Mouse (Mus musculus) heart, adult 2 months (tissue): ENCODE results near the gene Dthd1. TPM values are rescaled to one million over a fixed set of nuclear protein-coding genes. Genes with fewer than 3 reads are reported as not detected.

Experiments
- DNase-seq, 2 experiments: peaks; one replicate each; pipeline ENCODE4 v3.0.0; 2021
- H3K27ac ChIP-seq: fragments of 200-600 bp; 2 replicates; pipeline ENCODE4 v1.8.1; 2022
- H3K27me3 ChIP-seq: fragments of 200-500 bp; 2 replicates; pipeline ENCODE4 v1.6.1; 2012; ENCODE audit warnings: mild to moderate bottlenecking, low read length, inconsistent platforms, mixed read lengths; ENCODE audit not compliant: control insufficient read depth, insufficient read depth
- H3K36me3 ChIP-seq: fragments of 200-500 bp; 2 replicates; pipeline ENCODE4 v1.6.1; 2012; ENCODE audit warnings: low read length, inconsistent platforms; ENCODE audit not compliant: control insufficient read depth, insufficient read depth
- H3K4me1 ChIP-seq: fragments of 200-500 bp; 2 replicates; pipeline ENCODE4 v1.6.1; 2011; ENCODE audit warnings: low read length; ENCODE audit not compliant: control insufficient read depth, insufficient read depth
- H3K4me3 ChIP-seq: fragments of 200-600 bp; 2 replicates; pipeline ENCODE4 v1.8.1; 2022
- H3K79me2 ChIP-seq: fragments of 200-500 bp; replicated peaks from 2 replicates; pipeline ENCODE4 v1.6.1; 2012; ENCODE audit warnings: mild to moderate bottlenecking, inconsistent platforms, low read length, moderate library complexity, mixed read lengths; ENCODE audit not compliant: control insufficient read depth, insufficient read depth
- H3K9ac ChIP-seq: fragments of 200-500 bp; 2 replicates; pipeline ENCODE4 v1.6.1; 2012; ENCODE audit warnings: low read depth, mild to moderate bottlenecking, control low read depth, inconsistent platforms, low read length, mixed read lengths
- CTCF ChIP-seq: fragments of 200-600 bp; IDR thresholded peaks from 2 replicates; pipeline ENCODE4 v1.8.1; 2022; ENCODE audit warnings: antibody characterized with exemption, mild to moderate bottlenecking, moderate library complexity
- EP300 ChIP-seq: fragments of 200-500 bp; IDR thresholded peaks from 2 replicates; pipeline ENCODE4 v1.6.1; 2011; ENCODE audit warnings: low read depth, low read length, control low read depth; ENCODE audit not compliant: insufficient read depth
- POLR2A ChIP-seq: fragments of 200-500 bp; IDR thresholded peaks from 2 replicates; pipeline ENCODE4 v1.6.1; 2011; ENCODE audit warnings: mild to moderate bottlenecking, low read depth, low read length, control low read depth; ENCODE audit not compliant: insufficient read depth
- WGBS: fragments of 180-500 bp; shearing (Covaris S2); methylation state at CpG from one replicate; pipeline ENCODE4 v1.1.7; 2018; 5-methylcytosine and 5-hydroxymethylcytosine counted together
- intact Hi-C: fragments of 180-260 bp; cut with DNase I; formaldehyde crosslinking; loops from one replicate; pipeline ENCODE4 v1.15.1; 2025
- polyA plus RNA-seq: library from polyadenylated mRNA; depleted of rRNA; stranded (reverse); fragments of >200 nt; gene quantifications from 2 replicates; pipeline ENCODE4 v1.2.3, GENCODE M21; 2012; rRNA removed
- total RNA-seq, 2 experiments: library from RNA; stranded (reverse); gene quantifications; 2 replicates each; pipeline ENCODE4 v1.2.3; 2021

Dthd1 gene
- total and polyA plus RNA-seq, 3 experiments = not detected

DNA sequence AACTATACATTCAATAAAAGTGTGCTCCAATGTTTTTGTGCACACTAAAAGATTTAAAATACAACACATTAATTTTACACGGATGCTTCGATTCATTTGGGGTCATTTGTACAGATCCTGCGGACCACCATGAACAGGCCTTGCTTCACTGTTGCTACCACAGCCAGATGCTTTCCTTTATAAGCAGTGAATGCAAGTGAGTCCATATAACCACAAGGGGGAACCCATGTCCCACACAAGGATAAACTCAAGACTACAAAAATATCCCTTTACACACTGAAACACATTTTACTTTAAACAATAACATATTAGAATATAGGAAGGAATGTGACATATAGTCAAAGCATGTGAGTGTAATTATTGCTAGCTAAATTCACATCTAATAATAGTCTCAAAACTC is 81.7 kb downstream of the Dthd1 start:
- peak; percentile 61 for TF ChIP-seq CTCF
- TF ChIP-seq POLR2A = no peak
- no peaks in the 10 kb centered on the region for H3K27me3 ChIP-seq
- no peak overlapping the region for H3K9ac ChIP-seq
- intact Hi-C loops = loop anchor here (5.0 kb wide), 1 partner anchor 872 kb away; no protein-coding TSS in a partner anchor
- H3K4me1 ChIP-seq = no peaks in the 10 kb centered on the region
- H3K79me2 ChIP-seq = no peaks in the 10 kb centered on the region
- no peaks in the 10 kb centered on the region for H3K36me3 ChIP-seq
- H3K27ac ChIP-seq = no peak overlapping the region
- DNase-seq = no peak
- WGBS = 49% methylated on average over 3 of the region's 3 CpGs
- no peak overlapping the region for H3K4me3 ChIP-seq

DNA sequence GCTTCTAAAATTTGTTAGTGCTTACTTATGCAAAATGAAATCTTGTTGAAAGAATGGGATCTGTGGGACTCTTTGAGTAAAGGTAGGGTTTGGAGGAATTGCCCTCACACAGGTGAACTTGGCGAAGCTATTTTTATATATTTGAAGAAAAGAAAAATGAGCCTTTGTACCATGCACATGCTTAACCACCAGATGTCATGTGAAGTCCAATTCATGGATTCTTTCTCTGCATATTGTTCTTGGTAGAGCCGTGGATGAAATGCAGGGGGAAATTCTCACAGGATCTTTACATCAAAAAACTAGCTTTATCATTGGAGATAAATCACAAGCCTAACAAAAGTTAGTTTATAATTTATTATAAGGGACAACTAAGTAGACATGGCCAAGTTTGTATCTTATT is 93.3 kb downstream of the Dthd1 start:
- H3K4me1 ChIP-seq = no peaks in the 10 kb centered on the region
- 71% methylated on average over 2 of the region's 2 CpGs for WGBS
- TF ChIP-seq POLR2A (no peak), EP300 (no peak), CTCF (no peak)
- H3K79me2 ChIP-seq = no peaks in the 10 kb centered on the region
- no peaks in the 10 kb centered on the region for H3K36me3 ChIP-seq
- intact Hi-C loops = no loop called here
- no peak overlapping the region for H3K9ac ChIP-seq
- H3K27me3 ChIP-seq = no peaks in the 10 kb centered on the region
- no peak for DNase-seq
- no peak overlapping the region for H3K27ac ChIP-seq
- H3K4me3 ChIP-seq = no peak overlapping the region

DNA sequence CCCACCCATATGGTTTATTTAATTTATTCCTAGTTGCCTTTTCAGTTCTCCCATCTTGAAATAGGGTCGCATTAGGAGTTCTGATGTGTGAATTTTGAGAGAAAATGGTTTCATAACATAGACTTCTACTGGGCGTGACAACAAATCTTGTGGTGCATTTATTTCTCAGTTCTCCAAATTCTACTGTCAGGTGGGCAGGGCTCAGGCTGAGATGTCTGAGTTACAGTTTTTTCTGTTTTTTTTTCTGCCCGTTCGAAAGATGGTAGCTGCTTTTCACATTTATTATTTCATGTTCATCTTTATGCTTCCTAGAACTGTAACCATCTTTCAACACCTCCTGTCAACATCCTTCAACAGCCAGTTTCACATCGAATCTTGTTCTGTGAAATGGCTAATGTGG is 95.5 kb downstream of the Dthd1 start:
- H3K27ac ChIP-seq = no peak overlapping the region
- DNase-seq = no peak
- H3K79me2 ChIP-seq = no peaks in the 10 kb centered on the region
- WGBS = 60% methylated on average over 5 of the region's 5 CpGs
- H3K4me1 ChIP-seq = no peaks in the 10 kb centered on the region
- H3K4me3 ChIP-seq = no peak overlapping the region
- intact Hi-C loops = no loop called here
- TF ChIP-seq POLR2A (no peak), CTCF (no peak), EP300 (no peak)
- no peaks in the 10 kb centered on the region for H3K36me3 ChIP-seq
- H3K27me3 ChIP-seq = no peaks in the 10 kb centered on the region
- H3K9ac ChIP-seq = no peak overlapping the region

DNA sequence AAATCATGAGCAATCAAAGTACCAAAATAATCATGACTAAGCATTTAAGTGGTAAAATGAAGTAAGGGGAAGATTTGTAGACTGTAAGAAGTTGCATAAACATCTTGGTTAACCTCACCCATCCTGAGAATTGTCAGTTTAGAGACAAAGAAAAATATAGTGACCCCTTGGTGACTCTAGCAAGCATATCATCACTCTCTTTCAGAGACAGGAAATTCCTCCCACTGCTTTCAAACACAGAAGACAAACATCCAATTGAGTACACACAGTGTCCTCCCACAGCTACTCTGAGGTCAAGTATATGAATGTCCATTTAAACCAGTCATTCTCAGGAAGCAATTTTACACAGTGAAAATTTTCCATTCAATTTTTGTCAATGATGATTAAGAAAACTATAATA is 111.0 kb downstream of the Dthd1 start:
- no peak for DNase-seq
- no peak overlapping the region for H3K4me3 ChIP-seq
- H3K27me3 ChIP-seq = no peaks in the 10 kb centered on the region
- H3K36me3 ChIP-seq = no peaks in the 10 kb centered on the region
- no peak overlapping the region for H3K27ac ChIP-seq
- TF ChIP-seq CTCF = no peak
- no peaks in the 10 kb centered on the region for H3K4me1 ChIP-seq
- H3K79me2 ChIP-seq = no peaks in the 10 kb centered on the region
- H3K9ac ChIP-seq = no peak overlapping the region
- intact Hi-C loops = no loop called here

Other genes with a start within 250 kb of the Dthd1 start
- 10 to 100 TPM in 1 of 2 experiments, 1 to 10 TPM in 1; 9.3 to 10.0 TPM for gene Arap2, start 47.7 kb upstream of the Dthd1 start, total RNA-seq
- gene Arap2, start 47.7 kb upstream of the Dthd1 start, polyA plus RNA-seq = 2.9 and 8.4 TPM in 2 replicates